Mouse (Mus musculus) mouse embryonic stem cell (cell line): ENCODE results near the gene Lrrc43.
"Not testable (repeated sequence)": the region's sequence is repeated elsewhere in the genome, so short reads cannot be mapped to it uniquely, and the experiment has no call there.

ENCODE experiments used
- in situ Hi-C, 2 experiments: fragments of 300-500 bp; cut with MboI; formaldehyde crosslinking; loops; 1 replicate in 1 of 2; 3 replicates in 1 of 2; pipeline ENCODE4 v1.14.3; 2019 to 2020; ENCODE audit warnings: low sequenced_read_pairs in 2 of 2, low pct_unique_long_range_greater_than_20kb in 1 of 2, mixed read lengths in 1 of 2; ENCODE audit not compliant: unreplicated experiment in 1 of 2

The Lrrc43 gene

DNA sequence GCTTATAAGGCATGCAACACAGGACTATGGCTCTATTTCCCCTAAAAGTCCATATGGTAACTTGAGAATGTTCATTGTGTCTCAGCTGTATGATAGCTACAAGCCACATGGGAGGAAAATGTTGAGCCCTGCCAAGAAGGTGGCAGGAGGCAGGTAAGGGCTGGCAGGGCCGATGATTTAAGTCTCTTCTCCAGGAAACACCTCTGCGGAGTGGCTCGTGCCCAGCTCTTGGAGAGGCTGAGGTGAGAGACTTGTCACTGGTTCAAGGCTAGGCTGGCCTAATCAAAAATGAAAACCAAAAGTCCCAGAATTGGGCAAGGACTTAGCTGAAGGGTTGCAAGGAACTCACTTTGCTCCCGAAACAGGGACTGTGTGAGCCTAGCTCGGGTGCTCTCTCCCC is 21.1 kb downstream of the Lrrc43 start, which contains the start of gene B3gnt4:
Gene B3gnt4 (plus strand): TSS at position 301 of the 400 bp plus-strand sequence.
- in situ Hi-C loops = no loop called here

DNA sequence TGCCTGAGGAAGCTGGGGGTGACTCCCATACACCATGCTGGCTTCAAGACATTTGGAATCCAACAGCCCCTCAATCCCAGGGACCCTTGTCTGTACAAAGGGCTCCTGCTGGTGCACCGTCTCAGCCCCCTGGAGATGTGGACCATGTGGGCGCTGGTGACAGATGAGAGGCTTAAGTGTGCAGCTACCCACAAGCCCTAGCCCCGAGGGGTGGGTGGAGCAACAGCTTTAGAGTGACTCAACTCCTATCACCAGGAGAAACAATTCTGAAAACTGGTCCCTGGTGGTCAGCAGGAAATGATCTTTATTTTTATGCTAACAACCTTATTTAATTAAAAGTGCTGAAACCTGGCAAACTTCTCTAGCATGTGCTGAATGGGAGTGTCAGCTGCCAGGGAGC is 22.3 kb downstream of the Lrrc43 start:
- in situ Hi-C loops = not testable (repeated sequence)

DNA sequence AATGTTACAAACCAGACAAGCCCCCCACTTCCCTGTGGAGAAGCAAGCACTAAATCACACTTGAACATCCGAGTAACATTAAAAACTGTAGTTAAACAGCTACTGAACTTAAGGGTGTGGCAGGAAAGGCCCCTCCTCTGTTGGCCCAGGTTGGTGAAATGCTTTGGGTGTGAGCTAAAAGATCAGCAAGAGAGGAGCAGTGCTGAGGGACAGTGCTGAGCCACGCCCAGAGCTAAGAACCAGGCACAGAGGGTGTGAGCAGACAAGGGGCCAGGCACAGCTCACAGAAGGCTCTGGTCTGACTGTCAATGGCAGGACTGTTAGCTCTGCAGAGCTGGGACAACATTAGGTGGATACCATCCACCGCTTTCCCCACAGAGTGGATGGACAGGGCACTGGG is 23.0 kb downstream of the Lrrc43 start:
- in situ Hi-C loops = no loop called here

DNA sequence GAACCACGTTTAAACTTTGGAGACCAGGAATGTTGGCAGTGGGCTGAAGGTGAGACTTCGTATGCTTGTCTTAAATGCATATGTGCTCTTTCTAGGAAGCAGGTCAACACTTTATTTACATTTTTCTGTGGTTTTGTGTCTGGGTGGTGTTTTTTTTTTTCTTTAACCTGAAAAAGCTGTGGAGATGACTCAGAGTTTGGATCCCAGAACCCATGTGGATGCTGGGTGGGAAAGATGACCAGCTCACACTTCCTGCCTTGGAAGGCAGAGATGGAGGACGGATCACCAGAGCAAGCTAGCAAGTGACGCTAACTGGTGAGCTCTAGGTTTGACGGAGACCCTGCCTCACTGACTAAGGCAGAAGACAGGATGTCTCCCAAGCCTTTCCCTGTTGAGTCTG is 25.8 kb downstream of the Lrrc43 start:
- in situ Hi-C loops = no loop called here

DNA sequence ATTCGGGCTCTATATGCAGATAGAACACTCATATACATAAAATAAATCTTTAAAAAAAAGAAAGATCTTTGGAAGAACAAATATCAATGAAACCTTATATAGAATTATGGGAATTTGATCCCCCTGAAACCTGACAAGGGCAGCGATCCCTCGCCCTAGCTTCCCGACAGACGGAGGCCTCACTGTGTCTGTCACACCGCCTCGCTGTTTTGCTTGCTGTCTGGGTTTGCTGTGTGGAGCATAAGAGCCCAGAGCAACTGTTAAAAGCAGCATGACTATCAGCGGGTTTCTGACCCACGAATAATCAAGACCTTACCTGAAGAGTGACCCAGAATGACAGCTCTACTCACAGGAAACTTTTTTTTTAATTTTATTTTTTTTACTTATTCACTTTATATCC is 31.6 kb downstream of the Lrrc43 start:
- in situ Hi-C loops = no loop called here

DNA sequence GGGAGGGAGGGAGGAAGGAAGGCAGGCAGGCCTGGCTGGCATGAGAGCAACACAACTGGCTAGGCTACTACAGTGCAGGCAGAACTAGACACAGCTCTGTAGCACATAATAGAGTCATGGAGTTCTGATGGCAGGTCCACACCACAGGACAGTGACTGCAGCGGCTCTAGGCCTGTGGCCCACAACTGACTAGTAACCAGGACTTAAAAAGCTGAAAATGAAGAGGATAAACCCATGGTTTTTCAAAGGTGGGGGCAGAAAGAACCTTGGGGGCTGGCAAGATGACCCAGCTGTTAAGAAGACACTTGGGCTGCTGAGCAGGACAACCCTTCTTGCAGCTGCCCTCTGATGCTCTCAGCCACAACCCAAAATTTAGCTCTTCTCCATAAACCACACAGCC is 32.5 kb downstream of the Lrrc43 start:
- in situ Hi-C loops = no loop called here

DNA sequence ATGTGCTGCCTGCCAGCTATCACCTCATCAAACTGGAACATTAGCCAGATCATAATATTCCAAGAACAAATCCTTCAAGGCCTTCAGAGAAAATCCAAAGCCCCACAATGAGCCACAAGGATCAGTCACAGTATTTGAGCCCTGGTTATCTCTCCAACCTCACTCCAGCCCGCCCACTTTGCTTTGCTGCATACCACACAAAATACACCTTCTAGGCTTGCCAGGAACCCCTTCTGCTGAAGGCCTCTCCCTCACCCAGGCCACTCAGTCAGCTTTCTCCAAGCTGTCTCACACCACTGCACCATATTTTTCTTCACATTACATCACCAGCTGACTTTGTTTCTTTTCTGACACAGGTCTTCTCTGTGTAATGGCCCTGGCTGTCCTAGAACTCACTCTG is 33.1 kb downstream of the Lrrc43 start:
- in situ Hi-C loops = no loop called here

DNA sequence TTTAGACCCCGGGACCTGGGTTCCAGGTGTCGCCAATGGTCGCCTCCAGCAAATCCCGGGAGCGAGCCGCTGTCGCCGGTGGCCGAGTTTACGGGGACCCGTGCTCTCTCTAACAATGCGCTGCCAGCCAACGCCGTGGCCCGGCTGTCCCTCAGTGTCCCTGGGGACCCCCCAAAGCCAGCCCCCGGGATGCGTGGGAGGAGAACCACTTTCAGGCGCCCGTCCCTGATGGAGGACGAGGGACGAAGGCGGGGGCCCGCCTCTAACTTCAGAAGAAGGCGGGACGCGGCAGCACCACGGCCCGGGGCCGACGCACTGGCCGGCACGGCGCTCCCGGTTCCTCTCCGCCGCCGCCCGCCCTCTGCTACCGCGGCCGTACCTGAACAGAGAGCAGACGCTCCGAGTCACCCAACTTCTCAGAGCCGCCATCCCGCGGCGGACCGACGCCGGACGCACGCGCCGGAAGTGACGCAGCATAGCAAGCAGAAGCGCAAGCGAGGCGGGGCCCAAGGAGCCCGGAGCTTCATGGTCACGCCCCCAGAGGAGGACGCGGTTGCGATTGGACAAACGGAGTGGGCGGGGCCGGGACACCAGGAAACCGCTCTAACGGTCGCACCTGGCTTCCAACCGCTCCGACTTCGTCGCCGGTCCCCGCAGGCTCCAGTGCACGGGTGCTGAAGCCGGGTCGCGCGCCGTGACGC is 34.7 kb downstream of the Lrrc43 start, which contains the start of gene Diablo:
Gene Diablo (minus strand): TSS at position 485 of the 701 bp plus-strand sequence.
- in situ Hi-C loops = no loop called here

DNA sequence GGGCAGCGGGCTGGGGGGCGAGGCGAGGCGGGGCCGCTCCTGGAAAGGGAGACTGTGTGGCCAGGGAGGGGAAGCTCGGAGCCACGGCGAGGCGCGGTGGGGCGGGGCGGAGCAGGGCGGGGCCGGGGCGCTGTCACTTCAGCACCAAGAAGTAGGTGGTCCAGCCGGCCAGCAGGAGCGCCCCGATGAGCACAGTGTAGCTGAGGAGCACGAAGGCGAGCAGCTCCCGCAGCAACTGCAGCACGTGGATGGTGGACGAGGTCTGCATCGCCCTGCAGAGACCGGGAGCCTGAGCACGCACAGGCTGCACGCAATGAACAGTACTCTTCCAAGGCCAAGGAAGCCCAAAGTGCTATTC is 35.3 kb downstream of the Lrrc43 start:
- in situ Hi-C loops = no loop called here

DNA sequence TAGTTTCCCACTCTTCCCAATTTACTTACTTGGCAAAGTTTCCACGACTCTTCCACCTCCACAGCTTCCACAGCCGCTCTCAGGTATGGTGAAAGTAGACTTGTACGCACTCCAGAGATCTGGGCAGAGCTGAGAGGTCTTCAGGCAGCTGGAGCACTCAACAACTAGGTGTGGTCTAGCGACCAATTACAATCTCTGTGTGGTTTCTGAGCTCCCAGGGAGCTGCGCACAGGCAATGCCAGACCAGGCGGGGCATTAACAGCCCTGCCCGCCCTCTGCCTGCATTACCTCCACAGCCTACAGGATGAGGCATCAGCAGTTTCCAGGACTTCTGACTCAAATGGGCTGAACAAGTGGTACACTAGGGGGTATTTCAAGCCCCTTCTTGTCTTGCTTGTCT is 36.2 kb downstream of the Lrrc43 start, which contains the start of gene Gm49027:
Gene Gm49027 (minus strand): TSS at position 208 of the 400 bp plus-strand sequence.
- in situ Hi-C loops = no loop called here

DNA sequence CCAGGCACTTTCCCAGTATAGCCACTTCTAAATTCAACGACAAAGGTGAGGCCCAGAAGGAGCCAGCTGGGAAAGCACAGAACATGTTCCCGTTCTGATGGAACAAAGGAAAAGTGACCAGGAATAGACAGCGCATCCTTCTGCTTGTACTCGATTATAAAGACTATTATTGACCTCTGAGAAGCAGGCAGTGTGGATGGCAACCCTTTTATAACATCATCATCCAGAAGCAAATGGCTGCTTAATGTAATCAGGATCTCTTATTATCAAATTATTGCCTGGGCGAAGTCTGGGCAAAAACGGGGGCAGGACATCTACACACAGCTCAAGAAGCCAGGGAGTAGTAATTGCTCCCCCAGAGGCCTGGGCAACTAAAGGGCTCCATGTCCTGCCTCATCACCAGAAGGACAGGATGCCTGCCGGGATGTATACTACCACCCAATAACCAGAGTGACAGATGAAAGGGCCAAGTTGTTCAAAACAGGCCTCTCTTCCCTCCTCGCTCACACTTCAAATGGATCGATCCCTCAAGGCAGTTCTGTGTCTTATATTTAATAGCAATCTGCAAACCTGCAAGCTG is 36.9 kb downstream of the Lrrc43 start:
- in situ Hi-C loops = no loop called here

DNA sequence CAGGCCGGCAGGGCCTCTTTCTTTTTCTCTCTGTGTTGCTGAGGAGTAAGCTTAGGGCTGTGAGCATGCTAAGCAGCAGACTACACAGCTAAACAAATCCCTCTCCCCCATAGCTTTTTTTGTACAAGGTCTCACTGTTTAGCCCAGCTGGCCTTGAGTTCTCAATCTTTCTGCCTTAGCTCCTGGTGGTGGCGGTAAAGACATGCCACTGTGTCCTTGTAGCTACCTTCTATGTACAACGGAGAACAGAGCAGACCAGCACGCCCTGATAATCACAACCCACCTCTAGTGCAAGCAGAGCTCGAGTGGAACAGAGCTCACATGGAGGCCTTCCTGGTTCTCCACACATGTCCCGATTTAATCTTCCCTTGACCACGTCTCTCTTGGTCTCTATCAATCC is 39.5 kb downstream of the Lrrc43 start:
- in situ Hi-C loops = no loop called here

DNA sequence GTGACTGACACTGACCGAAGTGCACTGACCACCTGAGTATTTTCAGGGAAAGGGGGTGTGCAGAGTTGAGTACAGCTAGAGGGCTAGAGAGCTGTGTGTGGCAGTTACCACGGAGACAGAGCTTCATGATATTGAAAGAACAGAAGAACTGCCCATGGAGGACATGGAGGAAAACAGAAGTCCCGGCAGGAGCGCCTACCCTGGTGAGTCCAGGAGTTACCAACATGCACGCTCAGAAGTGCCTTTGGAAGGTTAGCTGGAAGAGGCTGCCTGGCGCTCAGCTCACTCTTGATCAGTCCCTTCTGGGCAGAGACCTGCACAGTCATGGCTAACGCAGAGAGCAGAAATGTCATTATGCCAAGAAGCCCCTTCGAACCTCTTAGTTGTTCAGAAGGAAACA is 41.0 kb downstream of the Lrrc43 start:
- in situ Hi-C loops = no loop called here

DNA sequence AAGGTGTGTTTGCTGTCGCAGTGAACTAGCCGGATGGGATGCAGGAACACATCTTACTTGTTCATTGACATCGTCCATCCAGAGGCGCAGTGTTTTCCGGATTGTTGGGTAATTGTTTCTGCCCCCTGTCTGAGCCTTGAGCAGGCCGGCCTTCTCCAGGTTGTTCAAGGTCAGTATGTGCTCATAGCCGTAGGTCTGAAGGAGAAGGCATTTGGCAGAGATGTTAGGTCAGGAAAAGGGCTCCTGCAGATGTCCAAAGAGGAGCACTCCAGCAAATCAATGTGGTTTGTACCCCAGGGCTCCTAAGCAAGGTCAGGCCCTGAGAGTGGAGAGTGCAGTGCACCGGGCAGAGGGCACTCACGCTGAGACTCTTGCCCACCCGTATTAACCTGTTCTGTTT is 44.7 kb downstream of the Lrrc43 start:
- in situ Hi-C loops = no loop called here

DNA sequence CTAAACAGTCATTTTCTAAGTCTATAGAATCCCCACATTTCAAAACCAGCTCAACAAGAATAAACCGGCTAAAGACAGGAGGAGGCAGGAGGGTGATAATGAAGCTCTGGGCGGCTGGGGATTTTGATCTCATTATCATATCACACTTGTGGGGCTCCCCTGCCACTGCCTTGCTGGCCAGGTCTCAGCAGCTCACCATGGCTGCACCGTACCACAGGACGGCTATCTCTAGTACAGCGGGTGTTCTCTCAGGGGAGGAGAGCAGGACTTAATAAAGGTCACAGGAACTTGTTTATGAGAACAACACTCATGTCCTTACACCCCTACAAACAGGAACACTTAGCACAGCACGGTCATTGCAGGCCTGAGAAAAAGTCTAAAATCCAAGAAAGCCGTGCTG is 66.6 kb downstream of the Lrrc43 start:
- in situ Hi-C loops = no loop called here

DNA sequence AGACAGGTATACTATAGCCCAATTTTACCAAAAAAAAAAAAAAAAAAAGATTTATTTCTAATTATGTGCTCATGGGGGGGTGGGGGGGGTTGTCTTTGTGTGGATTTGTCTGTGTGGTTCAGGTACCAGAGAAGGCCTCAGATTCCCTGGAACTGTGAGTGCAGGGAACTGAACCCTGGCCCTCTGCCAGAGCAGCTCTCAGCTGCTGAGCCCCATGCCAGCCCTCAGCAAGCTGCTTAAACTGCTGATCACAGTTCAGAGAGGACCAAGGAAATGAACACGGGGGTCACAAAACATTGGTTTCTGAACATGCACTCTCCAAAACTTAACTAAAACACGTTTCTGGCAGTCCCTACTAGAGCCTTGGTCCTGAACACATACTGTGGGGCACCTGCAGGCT is 67.3 kb downstream of the Lrrc43 start:
- in situ Hi-C loops = no loop called here
